Mouse (Mus musculus): ENCODE measurements around the gene Mylip.

Mylip gene

GRCm38 (mm10) chr13:45390962-45391853, 1.7 kb downstream of the Mylip start:
- no peak for DNase-seq (ENCODE audit: low spot score in 2 of 2)

DNA sequence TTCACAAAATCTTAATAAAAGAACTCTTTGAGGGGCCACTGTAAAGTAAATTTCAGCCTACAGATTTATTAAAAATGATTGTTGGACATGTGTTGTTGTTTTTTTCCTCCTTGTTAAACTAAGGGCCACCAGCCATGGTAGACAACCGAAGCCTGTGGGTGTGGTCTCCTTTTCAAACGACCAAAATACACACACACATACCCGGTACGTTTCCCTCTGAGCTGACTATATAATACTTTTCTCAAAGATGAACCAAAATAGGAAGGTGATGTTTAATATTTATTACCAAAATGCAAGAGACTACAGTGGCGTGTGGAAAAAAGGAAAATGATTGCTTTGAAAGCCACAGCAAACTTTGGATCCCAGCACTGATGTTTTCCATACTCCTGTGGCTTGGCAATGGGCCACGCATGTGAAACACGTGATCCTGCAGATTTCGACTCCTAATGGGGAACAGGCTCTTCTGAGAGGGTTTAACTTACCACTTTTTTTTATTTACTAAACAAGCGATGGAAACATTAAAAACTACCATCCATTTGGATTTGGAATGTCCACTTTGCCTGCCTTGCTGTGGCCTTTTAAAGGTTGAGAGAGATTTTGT, 2.4 kb downstream of the Mylip start:
- DNase-seq (ENCODE audit: low spot score in 2 of 2) = no peak

GRCm38 (mm10) chr13:45394221-45394768, 4.8 kb downstream of the Mylip start:
- no peak for DNase-seq (ENCODE audit: low spot score in 2 of 2)

DNA sequence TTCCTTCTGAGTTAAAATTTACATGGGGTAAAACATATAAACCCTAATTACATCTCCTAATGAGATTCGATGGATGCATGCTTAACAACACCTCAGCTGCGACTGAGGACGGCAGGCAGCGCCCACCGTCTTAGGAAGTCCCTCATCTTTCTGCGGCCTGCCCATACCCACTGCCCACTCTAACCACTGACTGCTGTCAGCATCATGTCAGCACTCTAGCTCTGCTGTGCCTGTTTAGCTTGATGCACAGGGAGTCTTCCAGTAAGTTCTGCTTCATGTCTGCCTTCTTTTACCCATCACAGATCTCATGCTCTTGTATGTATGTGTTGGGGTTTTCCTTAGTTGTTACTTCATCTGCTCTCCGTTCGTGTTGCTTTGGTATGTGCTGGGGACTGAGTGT, 7.2 kb downstream of the Mylip start:
- no peak for DNase-seq (ENCODE audit: low spot score in 2 of 2)

DNA sequence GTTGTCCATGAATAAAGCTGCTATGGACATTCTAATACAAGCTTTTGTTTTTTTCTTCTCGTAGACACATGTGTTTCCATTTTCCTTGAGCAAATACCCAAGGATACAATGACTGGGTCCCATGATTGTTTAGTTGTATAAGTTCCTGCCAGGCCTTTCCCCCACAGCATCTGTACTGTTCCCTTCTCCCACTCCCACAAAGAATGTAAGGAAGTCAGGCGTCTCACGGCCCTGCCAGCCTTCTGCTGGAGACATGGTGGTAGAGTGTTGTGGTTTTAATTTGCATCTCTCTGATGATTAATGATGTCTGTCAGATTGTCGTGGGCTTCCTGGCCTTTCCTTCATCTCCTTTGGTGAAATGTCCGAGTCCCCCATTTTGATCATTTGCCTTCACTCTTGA, 7.7 kb downstream of the Mylip start:
- no peak for DNase-seq (ENCODE audit: low spot score in 2 of 2)

- no peak for DNase-seq (ENCODE audit: low spot score in 2 of 2)
These were observed 8.6 kb downstream of the Mylip start for GRCm38 (mm10) chr13:45397896-45398805.

DNA sequence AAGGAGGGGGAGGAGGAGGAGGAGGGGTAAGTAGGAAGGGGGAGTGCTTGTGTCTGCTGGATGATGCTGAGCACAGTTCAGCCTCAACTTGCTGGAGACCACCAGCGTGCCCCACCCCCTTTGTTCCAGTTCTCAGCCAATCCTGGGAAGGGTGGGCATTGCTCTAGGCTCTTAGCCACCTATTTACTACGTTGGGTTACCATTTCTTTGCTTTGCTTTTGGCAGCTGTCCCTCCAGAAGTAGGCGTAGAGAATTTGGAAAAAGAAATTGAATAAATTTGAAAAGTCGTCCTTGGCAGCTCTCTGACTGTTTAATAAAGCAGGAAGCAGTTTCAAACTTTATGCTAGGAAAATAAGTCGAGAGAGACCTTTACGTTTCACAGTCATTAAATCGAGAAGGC, 11.2 kb downstream of the Mylip start:
- DNase-seq (ENCODE audit: low spot score in 2 of 2) = no peak

GRCm38 (mm10) chr13:45401816-45402215, 12.3 kb downstream of the Mylip start:
- DNase-seq (ENCODE audit: low spot score in 2 of 2) = no peak

GRCm38 (mm10) chr13:45402316-45403039, 12.9 kb downstream of the Mylip start:
- no peak for DNase-seq (ENCODE audit: low spot score in 2 of 2)

- DNase-seq (ENCODE audit: low spot score in 2 of 2) = no peak
These were observed 14.7 kb downstream of the Mylip start for GRCm38 (mm10) chr13:45404269-45404668.

DNA sequence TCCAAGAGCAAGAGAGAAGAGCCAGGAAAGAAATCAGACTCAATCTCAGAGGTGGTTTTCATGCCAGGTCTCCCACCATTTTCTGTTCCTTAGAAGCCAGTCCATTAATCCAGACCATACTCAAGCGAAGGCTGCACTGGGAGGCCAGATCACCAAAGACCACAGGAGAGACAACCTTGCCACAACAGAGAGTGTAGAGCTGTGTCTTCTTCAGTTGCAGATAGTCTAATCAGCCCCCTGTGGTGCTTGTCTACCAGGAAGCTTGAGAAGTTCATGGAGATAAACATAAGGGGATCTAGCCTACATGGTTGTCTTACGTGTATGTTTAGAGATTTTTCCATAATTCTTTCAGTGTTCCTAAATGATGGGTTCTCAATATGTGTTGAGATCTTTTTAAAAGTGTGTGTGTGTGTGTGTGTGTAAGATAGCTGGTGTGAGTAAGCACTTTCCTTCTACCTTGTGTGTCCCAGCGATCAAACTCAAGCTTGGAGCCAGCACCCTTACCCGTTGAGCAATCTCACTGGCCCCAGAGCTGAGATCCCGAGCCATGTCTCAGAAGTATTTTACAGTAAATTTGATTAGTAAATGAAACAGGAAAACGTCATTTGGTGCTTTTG, 15.8 kb downstream of the Mylip start:
- DNase-seq (ENCODE audit: low spot score in 2 of 2) = no peak

DNA sequence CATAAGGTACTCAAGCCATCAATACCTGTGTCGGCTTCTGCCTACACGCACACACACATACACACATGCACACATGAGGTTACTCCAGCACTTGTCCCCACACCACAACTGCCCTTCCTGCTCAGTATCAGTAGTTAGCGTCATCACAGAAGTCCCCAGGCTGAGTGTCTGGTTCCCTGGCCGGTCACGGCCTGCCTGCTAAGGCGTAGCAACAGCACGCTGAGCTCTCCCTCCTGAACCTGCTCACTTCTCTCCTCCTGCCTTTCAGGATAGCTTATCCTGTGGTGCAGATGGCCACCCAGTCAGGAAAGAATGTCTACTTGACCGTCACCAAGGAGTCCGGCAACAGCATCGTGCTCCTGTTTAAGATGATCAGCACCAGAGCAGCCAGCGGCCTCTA, 16.7 kb downstream of the Mylip start:
- DNase-seq (ENCODE audit: low spot score in 2 of 2) = no peak

DNA sequence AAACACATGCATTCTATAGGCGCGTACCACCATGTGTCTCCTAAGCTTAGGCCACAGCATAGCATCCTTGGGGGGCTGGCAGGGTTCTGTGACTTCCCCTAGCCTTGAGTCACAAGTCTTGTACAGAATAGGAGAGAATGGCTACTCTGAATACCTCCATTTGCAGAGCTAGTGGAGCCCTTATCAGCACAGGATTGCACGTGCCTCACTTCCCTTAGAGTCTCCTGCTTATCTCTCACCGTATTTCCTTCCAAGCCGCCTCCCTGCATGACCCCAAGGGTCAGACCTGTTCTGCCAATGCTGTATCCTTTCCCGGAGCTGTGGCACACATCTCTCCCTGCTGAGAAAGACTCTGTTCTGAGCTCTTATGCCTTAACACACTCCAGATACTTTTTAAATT, 17.2 kb downstream of the Mylip start:
- no peak for DNase-seq (ENCODE audit: low spot score in 2 of 2)

DNA sequence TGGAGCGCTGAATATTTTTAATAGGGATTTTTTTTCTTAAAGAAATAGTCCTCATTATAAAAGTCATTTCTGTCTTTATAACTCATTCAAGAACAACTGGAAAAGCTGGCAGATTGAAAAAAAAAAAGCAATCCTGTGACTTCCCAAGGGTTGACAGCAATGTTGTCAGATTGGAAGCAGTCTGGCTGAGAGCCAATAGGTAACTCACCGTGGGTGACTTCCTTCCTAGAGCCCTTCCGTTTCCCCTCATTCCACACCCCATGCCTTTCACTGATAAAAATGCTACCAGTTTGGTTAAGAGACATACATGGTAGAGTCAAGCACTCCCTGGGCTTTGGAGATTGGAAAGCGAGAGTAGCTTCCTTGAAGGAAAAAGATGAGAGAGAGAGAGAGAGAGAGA, 21.4 kb downstream of the Mylip start:
- DNase-seq (ENCODE audit: low spot score in 2 of 2) = no peak

DNA sequence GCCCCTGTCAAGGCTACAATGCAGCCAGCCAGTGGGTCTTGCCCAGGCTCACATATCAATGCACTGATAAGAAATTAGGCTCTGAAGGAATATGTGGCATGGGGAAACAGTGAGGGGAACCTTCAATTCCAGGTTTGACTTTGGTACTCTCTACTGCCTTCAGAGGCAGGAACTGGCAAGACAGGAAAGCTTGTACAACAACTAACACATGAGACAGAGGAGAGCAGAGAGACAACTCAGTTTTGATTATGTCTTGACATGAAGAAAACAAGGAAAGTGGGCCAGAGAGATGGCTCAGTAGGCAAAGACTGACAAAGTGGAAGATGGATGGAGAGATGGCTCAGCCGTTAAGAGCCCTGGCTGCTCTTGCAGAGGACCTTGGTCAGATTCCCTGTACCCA, 23.5 kb downstream of the Mylip start:
- DNase-seq (ENCODE audit: low spot score in 2 of 2) = no peak

- no peak for DNase-seq (ENCODE audit: low spot score in 2 of 2)
These were observed 24.5 kb downstream of the Mylip start for GRCm38 (mm10) chr13:45414031-45414430.

- DNase-seq (ENCODE audit: low spot score in 2 of 2) = no peak
These were observed 27.1 kb downstream of the Mylip start for GRCm38 (mm10) chr13:45416621-45417057.

DNA sequence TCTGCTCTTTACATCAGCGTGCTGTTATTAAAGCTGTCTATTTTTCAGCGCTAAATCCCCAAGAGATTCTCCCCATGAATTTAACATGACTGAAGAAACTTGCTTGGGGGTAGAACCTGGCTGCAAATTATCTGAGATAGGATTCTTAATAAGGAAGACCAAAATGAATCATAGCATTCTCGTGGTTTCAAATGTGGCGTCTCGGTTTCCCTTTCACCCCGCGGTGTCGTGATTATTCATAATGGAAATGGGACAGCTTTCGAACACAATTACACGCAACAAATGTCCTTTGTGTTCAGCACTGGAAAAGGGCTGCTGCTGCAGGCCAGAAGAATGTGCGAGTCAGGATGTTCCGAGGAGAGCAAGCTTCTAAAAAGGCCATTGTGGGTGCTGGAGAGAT, 29.4 kb downstream of the Mylip start:
- DNase-seq (ENCODE audit: low spot score in 2 of 2) = no peak

GRCm38 (mm10) chr13:45422251-45422650, 32.7 kb downstream of the Mylip start:
- DNase-seq (ENCODE audit: low spot score in 2 of 2) = no peak

GRCm38 (mm10) chr13:45422709-45423108, 33.2 kb downstream of the Mylip start:
- no peak for DNase-seq (ENCODE audit: low spot score in 2 of 2)

- DNase-seq (ENCODE audit: low spot score in 2 of 2) = no peak
These were observed 34.4 kb downstream of the Mylip start for GRCm38 (mm10) chr13:45423905-45424304.
